Mouse (Mus musculus) midbrain, embryonic 11.5 days (tissue): ENCODE data around the gene Rnpepl1. TPM values are rescaled to one million over a fixed set of nuclear protein-coding genes. Genes with fewer than 3 reads are reported as not detected.

Source experiments
- ATAC-seq: fragments of 200-750 bp; cut with Nextera tagmentation; 2 replicates; pipeline ENCODE4 v1.8.0; 2017; ENCODE audit warnings: moderate TSS enrichment, moderate library complexity; ENCODE audit not compliant: low FRiP score
- DNase-seq: peaks from one replicate; pipeline ENCODE4 v3.0.0; 2015; ENCODE audit warnings: low spot score; ENCODE audit errors: missing footprints
- H3K27ac ChIP-seq: fragments of 300-500 bp; sonication (generic); 2 replicates; pipeline ENCODE4 v1.5.1; 2014; ENCODE audit warnings: low read depth, low read length
- H3K27me3 ChIP-seq: fragments of 300-500 bp; sonication (generic); 2 replicates; pipeline ENCODE4 v1.6.1; 2014; ENCODE audit warnings: mild to moderate bottlenecking, low read length, moderate library complexity, mixed read lengths; ENCODE audit not compliant: control insufficient read depth, insufficient read depth
- H3K36me3 ChIP-seq: fragments of 300-500 bp; sonication (generic); 2 replicates; pipeline ENCODE4 v1.6.1; 2014; ENCODE audit warnings: mild to moderate bottlenecking, low read length, moderate library complexity, mixed read lengths; ENCODE audit not compliant: control insufficient read depth, insufficient read depth
- H3K4me1 ChIP-seq: fragments of 300-500 bp; sonication (generic); 2 replicates; pipeline ENCODE4 v1.6.1; 2014; ENCODE audit warnings: low read length; ENCODE audit not compliant: control insufficient read depth, insufficient read depth
- H3K4me2 ChIP-seq: fragments of 300-500 bp; sonication (generic); 2 replicates; pipeline ENCODE4 v1.6.1; 2014; ENCODE audit warnings: mild to moderate bottlenecking, moderate library complexity
- H3K4me3 ChIP-seq: fragments of 300-500 bp; sonication (generic); 2 replicates; pipeline ENCODE4 v1.5.1; 2014; ENCODE audit warnings: low read depth, low read length
- H3K9ac ChIP-seq: fragments of 300-500 bp; sonication (generic); 2 replicates; pipeline ENCODE4 v1.6.1; 2014; ENCODE audit warnings: low read length
- H3K9me3 ChIP-seq: fragments of 300-500 bp; sonication (generic); 2 replicates; pipeline ENCODE4 v1.6.1; 2016; ENCODE audit warnings: low read length; ENCODE audit not compliant: control insufficient read depth
- WGBS: fragments of 180-500 bp; shearing (Covaris S2); extraction: QIAGEN DNeasy Blood & Tissue Kit; methylation state at CpG from one replicate; pipeline ENCODE4 v1.1.7; 2014; 5-methylcytosine and 5-hydroxymethylcytosine counted together
- polyA plus RNA-seq: library from polyadenylated mRNA; unstranded; fragments of >200 nt; fragmentation: Nextera tagmentation; extraction: Ambion mirVana; gene quantifications from 2 replicates; pipeline ENCODE4 v1.2.1, GENCODE M21; 2014

Gene Rnpepl1
- polyA plus RNA-seq, 1 experiment from 2014 or later, result 13.3 TPM

DNA sequence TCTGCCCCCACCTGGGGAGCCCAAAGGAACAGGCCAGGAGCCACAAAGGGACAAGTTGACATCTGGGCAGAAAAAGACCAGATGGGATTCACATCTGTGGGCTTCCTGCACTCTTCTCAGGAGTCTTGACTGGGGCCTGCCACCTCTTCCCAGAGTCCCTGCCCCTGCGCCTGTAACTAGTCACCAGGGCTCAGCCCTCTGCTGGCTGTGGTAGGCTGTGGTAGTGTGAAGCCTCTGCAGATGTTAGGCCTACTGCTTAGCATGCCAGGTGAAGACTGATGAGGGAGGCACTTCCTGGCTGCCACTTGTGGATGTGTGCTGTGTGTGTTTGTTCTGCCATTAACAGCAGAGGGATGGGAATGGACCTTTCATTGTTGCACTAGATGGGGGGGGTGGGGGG, 1.7 kb downstream of the Rnpepl1 start:
- peak overlapping the region; percentile 82 for H3K4me3 ChIP-seq
- peaks cover 7% of the 10 kb centered on the region for H3K27me3 ChIP-seq
- peak overlapping the region; percentile 91 for H3K9ac ChIP-seq
- WGBS, result 65% methylated on average over 1 of the region's 1 CpGs
- ATAC-seq (no peak), DNase-seq (no peak)
- H3K9me3 ChIP-seq, result no peaks in the 10 kb centered on the region
- H3K27ac ChIP-seq, result no peak overlapping the region
- H3K4me2 ChIP-seq, result peak overlapping the region; percentile 69
- H3K36me3 ChIP-seq, result peaks cover 2% of the 10 kb centered on the region
- peaks cover 25% of the 10 kb centered on the region for H3K4me1 ChIP-seq

DNA sequence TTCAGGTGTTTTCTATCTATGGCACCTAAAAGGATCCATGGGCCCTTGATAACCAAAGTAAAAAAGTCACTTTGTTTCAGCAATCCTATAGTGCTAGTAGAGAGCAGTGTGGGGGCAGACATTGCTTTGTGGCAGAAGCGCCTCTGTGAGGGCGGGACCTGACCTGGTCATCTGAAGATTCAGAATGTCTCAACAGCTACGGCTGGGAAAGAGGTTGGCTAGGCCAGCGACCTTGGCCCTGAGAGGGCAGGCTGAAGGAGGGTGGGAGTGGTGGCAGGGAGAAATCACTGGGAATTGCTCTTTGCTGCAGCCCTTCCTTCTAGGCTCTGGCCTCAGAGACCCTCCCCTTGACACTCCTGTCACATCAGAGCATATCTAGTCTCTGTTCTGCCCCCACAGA, 3.7 kb downstream of the Rnpepl1 start:
- no peak overlapping the region for H3K9ac ChIP-seq
- ATAC-seq, result no peak
- peaks cover 21% of the 10 kb centered on the region for H3K4me1 ChIP-seq
- H3K27ac ChIP-seq, result no peak overlapping the region
- DNase-seq, result no peak
- H3K9me3 ChIP-seq, result no peaks in the 10 kb centered on the region
- H3K4me2 ChIP-seq, result no peak overlapping the region
- no peaks in the 10 kb centered on the region; the same call in 1 of the 2 replicates for H3K27me3 ChIP-seq
- 83% methylated on average over 4 of the region's 4 CpGs for WGBS
- no peak overlapping the region for H3K4me3 ChIP-seq
- peaks cover 17% of the 10 kb centered on the region for H3K36me3 ChIP-seq

DNA sequence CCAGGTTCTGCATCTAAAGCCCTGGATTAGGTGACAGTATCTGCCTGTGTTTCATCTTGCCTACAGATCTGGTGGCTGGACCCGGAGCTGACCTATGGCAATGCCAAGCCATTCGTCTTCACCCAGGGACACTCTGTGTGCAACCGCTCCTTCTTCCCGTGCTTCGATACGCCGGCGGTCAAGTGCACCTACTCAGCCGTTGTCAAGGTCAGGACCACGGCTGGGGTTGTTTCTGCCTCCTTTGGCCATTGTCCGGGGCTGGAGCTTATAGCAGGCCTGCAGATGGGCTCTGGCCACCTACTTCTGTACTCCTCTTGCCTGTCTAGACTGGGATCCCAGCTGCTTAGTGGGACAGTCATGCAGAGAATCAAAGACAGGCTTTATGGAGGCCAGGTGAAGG, 4.4 kb downstream of the Rnpepl1 start:
- Histone ChIP-seq H3K4me3 (no peak overlapping the region), H3K9ac (no peak overlapping the region), H3K4me2 (no peak overlapping the region), H3K4me1 (peaks cover 17% of the 10 kb centered on the region), H3K9me3 (no peaks in the 10 kb centered on the region), H3K36me3 (peaks cover 23% of the 10 kb centered on the region), H3K27ac (no peak overlapping the region), H3K27me3 (no peaks in the 10 kb centered on the region)
- DNase-seq (no peak), ATAC-seq (no peak)
- WGBS, result 97% methylated on average over 11 of the region's 11 CpGs

DNA sequence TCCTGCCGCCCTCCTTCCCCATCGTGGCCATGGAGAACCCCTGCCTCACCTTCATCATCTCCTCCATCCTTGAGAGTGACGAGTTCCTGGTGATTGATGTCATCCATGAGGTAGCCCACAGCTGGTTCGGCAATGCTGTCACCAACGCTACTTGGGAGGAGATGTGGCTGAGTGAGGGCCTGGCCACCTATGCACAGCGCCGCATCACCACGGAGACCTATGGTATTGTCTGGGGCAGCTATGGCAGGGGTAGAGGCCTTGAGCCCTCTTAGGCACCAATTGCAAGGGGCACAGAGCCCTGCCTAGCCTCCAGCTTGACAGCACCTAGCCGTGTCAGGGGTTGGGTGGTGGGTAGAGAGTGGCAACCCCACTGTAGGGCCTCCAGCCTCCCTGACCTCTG, 6.1 kb downstream of the Rnpepl1 start:
- ATAC-seq (no peak), DNase-seq (no peak)
- Histone ChIP-seq H3K9ac (no peak overlapping the region), H3K36me3 (peaks cover 23% of the 10 kb centered on the region), H3K4me1 (peaks cover 12% of the 10 kb centered on the region), H3K4me3 (no peak overlapping the region), H3K27ac (no peak overlapping the region), H3K4me2 (no peak overlapping the region), H3K27me3 (no peaks in the 10 kb centered on the region), H3K9me3 (no peaks in the 10 kb centered on the region)
- 95% methylated on average over 9 of the region's 9 CpGs for WGBS

GRCm38 (mm10) chr1:92919151-92919550, 8.6 kb downstream of the Rnpepl1 start:
- no peaks in the 10 kb centered on the region for H3K9me3 ChIP-seq
- H3K9ac ChIP-seq, result no peak overlapping the region
- DNase-seq (no peak), ATAC-seq (no peak)
- no peak overlapping the region for H3K4me3 ChIP-seq
- 97% methylated on average over 11 of the region's 11 CpGs for WGBS
- no peaks in the 10 kb centered on the region for H3K4me1 ChIP-seq
- no peaks in the 10 kb centered on the region for H3K27me3 ChIP-seq
- H3K36me3 ChIP-seq, result peaks cover 23% of the 10 kb centered on the region
- H3K27ac ChIP-seq, result no peak overlapping the region
- H3K4me2 ChIP-seq, result no peak overlapping the region

- Histone ChIP-seq H3K4me1 (no peaks in the 10 kb centered on the region), H3K27me3 (no peaks in the 10 kb centered on the region), H3K9me3 (no peaks in the 10 kb centered on the region), H3K9ac (no peak overlapping the region), H3K36me3 (peaks cover 23% of the 10 kb centered on the region), H3K4me3 (no peak overlapping the region), H3K27ac (no peak overlapping the region), H3K4me2 (no peak overlapping the region)
- ATAC-seq (no peak), DNase-seq (no peak)
- WGBS, result 90% methylated on average over 12 of the region's 12 CpGs
Observed at GRCm38 (mm10) chr1:92919775-92920174, 9.2 kb downstream of the Rnpepl1 start.

DNA sequence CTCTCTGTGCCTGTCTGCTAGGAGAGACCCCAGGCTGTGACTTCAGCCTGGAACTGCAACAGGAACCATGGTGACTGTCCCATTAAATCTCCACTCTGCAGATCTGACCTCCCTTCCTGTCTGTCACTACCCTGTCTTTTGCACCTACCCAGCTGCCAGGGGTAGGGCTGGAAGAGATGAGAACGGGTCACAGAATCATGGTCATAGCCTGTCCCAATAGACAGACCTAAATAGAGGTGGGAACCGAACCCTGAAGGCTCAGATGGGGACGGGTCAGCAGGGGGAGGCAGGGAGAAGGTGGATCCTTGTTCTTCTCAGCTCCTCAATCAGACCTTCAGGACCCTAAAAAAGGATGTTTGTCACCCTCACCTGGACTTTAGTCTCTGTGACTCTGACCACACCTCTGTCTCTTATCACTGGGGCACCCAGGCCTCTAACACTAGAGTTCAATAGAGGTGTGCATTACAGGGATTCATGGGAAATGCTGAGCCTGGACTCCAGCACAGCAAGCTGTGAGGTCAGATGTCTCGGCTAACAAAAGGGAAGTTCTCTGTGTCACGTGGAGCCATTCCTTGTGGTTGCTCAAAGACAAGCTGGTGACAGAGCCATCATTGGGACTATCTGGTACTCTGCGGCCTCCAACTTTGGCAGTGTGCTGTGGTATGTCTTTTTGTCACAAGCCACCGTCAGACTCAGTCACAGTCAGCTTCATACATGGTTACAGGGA, 10.1 kb downstream of the Rnpepl1 start:
- no peak overlapping the region for H3K27ac ChIP-seq
- no peaks in the 10 kb centered on the region for H3K4me1 ChIP-seq
- H3K4me3 ChIP-seq, result no peak overlapping the region
- WGBS, result 82% methylated on average over 7 of the region's 7 CpGs
- no peaks in the 10 kb centered on the region for H3K27me3 ChIP-seq
- no peak overlapping the region for H3K4me2 ChIP-seq
- H3K9ac ChIP-seq, result no peak overlapping the region
- H3K9me3 ChIP-seq, result no peaks in the 10 kb centered on the region
- ATAC-seq (no peak), DNase-seq (no peak)
- peaks cover 23% of the 10 kb centered on the region for H3K36me3 ChIP-seq

- ATAC-seq, result no peak
- H3K4me1 ChIP-seq, result no peaks in the 10 kb centered on the region
- peaks cover 23% of the 10 kb centered on the region for H3K36me3 ChIP-seq
- H3K27me3 ChIP-seq, result no peaks in the 10 kb centered on the region
- no peak overlapping the region for H3K27ac ChIP-seq
- 89% methylated on average over 4 of the region's 4 CpGs for WGBS
- H3K4me2 ChIP-seq, result no peak overlapping the region
- no peaks in the 10 kb centered on the region for H3K9me3 ChIP-seq
- no peak overlapping the region for H3K9ac ChIP-seq
- H3K4me3 ChIP-seq, result no peak overlapping the region
- no peak for DNase-seq
Observed at GRCm38 (mm10) chr1:92921496-92921895, 10.9 kb downstream of the Rnpepl1 start.

GRCm38 (mm10) chr1:92930171-92930706, 19.7 kb downstream of the Rnpepl1 start:
- H3K9ac ChIP-seq, result no peak overlapping the region
- ATAC-seq (no peak), DNase-seq (no peak)
- no peaks in the 10 kb centered on the region for H3K27me3 ChIP-seq
- WGBS, result 30% methylated on average over 1 of the region's 1 CpGs
- no peaks in the 10 kb centered on the region for H3K36me3 ChIP-seq
- H3K4me2 ChIP-seq, result no peak overlapping the region
- no peaks in the 10 kb centered on the region for H3K9me3 ChIP-seq
- H3K4me1 ChIP-seq, result peaks cover 7% of the 10 kb centered on the region
- H3K27ac ChIP-seq, result no peak overlapping the region
- H3K4me3 ChIP-seq, result no peak overlapping the region
